Mouse (Mus musculus) lung, postnatal 4 days (tissue): Measurements from ENCODE around the gene Ndp.
A peak's percentile ranks its signal among the peaks of the same experiment; 100 is the strongest.

ENCODE experiments used
- DNase-seq, 2 experiments: peaks; one replicate each; pipeline ENCODE4 v3.0.0; 2021

Ndp gene

DNA sequence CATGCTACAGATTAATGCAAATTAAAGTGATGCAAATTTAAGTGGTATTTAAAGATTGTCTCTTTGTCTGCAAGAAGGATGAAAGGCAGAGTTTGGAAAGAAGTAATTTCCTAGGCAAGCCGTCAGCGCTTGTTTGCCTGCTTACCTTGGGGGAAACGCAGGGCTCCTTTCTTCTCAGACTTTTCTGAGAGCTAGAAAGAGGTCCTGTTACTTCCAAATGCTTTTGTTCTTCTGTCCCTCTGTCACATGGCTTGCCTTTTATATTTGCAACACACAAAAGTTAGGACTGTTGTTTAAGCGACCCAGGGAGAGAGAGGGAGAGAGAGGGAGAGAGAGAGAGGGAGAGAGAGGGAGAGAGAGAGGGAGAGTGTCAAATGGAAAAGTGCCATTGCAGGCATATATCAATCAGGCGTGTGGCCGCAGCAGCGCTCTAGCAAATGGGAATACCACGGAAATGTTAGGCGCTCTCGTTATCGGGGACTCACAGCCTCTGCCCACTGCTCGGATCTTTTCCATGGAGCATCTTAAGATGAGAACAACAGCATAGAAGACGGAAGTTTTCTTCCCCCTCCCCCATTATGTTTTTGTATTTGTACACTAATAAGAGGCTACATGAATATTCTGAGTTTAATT is at the start of gene Ndp:
Gene Ndp (minus strand): TSS at position 534 of the 633 bp plus-strand sequence.
- no peak for DNase-seq

DNA sequence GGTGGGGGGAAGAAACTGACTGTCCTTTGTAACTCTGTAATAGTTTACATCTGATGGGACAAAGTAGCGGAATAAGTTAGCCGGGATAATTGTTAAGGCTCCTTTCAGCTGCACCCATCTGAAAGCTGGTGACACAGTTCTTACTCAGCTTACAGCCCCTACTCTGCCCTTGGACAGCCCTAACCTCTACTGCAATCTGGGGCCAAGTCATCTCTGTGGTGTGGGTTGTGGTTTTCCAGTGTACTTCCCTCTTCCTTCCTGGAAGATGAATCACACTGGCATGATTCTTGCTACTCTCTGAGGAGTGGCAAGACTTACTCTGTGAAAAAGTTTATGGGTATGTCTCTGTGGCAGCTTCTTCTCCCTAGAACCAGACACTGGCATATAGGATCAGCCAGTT is 43.2 kb upstream of the Ndp start:
- DNase-seq: no peak

DNA sequence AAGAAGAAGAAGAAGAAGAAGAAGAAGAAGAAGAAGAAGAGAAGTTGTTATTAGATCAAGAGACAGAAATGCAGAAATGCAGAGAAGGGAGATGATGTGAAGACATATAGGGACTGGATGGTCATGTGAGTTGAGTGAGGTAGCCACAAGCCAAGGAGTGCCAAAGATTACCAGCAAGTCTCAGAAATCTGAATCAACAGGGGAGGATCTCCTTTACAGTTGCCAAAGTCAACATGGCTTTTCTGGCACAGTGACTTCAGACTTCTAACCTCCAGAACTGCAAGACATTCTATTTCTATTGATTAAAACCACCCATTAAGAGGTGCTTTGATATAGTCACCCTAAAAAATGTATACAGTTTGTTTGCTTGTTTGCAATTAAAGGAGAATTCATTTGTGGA is 6.4 kb upstream of the Ndp start:
- no peak for DNase-seq

DNA sequence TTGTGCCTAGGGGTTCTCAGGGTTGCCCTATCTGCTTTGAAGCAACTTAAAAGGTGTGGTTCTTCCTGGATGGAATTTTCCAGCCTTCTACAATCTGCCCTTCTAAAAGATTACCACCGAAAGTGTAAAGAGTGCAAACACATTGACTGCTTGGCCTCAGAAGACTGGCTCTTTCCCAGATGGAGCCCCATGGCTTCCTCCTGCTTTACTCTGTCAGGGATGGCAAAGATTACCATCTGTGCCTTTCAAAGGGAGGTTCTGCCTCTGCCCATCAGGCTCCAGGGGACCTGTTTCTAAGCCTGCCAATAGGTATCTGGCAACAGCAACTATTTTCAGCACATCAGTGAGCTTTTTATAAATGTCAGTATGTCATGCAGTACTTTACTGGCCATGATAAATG is 1.5 kb upstream of the Ndp start:
- DNase-seq: no peak

DNA sequence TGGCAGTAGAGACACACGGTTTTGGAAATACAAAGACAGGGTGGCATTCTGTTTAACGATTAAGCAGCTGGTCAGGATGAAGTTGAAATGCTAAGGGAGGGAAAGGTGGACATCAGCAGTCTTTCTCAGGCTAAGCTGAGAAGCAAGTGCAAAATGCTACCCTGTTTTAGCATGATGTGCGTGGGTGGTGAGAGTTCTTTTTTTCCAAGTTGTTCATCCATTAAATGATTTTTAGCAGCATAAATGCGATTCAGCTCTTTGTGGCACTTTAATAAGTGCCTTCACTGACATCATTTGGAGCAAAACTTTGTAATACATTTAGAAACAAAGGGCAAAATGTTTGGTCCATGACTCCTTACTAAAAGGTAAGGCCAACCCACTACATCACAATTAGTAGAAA is 337 bp upstream of the Ndp start:
- no peak for DNase-seq

DNA sequence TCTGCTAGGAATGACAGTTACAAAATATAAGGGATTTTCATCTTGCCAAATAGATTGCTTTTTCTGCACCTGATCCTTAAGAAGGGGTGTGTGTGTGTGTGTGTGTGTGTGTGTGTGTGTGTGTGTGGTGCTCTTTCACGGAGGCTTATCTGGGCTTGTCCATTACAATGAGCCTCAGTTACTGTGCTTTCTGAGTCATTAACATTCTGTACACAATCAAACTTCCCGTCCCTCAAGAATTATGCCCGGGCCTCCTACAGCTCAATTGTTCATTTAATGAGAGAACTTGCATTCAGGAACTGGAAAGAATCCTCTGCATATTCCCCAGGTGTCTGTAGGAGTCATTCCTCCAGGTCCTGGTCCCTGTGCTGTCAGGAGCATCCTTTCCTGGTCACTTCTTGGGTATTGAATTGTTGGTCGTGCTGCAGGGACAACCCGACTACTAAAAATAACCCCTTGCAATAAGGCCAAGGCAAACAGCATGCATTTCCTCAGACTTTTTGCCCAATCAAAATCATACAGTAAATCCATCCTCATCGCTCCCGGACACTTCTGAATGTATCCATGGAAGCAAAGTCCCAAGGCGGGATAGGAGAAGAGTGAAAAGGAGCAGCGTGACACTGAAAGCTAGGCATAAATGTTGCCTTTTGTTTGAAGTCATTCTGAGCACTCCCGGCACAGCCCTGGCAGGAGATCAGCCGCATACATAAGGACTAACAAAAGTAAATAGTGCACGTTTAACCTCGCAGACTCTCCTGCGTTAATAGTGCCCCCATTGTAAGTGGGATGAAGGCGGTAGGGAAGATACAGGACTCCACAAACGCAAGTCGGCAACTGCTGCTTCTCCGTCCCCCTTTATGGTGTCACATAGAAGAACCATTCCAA is 1.1 kb downstream of the Ndp start:
- no peak for DNase-seq

DNA sequence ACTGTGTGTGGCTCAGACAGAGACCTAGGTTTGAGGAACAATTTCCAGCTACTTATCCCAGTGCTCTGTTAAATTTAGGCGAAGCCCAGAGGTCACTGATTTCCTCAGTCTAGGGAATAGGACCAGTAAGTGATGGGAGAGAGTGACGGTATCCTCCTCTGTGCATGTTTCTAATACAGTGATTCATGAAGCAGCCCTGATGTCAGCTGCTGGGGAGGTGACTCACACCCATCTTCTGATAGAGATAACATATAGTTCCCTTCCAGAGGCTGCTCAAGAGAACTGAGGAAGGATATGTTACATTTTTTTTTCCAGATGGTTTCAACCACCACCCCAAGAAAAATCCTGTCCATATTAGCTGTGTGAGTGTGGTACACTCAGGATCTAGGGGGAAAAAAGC is 2.9 kb downstream of the Ndp start:
- no peak for DNase-seq

DNA sequence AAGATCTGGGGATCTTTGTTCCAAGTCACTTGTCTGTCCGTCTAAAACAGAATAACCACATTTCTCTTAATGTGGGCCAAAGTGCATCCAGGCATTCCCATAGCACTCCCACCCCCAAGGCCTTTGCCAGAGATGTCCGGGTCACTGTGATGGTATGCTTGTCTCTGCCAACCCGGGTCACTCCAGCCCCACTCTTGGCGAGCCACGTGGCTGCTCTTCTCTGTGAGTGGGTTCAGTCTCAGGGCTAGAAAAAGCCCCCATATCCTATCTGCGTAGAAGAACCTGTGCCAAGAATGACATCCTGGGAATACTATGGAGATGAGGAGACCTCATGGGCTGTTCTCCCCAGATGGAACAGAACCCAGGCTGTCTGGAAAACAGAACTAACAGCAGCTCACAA is 4.0 kb downstream of the Ndp start:
- peak; percentile 9 to 47 for DNase-seq

DNA sequence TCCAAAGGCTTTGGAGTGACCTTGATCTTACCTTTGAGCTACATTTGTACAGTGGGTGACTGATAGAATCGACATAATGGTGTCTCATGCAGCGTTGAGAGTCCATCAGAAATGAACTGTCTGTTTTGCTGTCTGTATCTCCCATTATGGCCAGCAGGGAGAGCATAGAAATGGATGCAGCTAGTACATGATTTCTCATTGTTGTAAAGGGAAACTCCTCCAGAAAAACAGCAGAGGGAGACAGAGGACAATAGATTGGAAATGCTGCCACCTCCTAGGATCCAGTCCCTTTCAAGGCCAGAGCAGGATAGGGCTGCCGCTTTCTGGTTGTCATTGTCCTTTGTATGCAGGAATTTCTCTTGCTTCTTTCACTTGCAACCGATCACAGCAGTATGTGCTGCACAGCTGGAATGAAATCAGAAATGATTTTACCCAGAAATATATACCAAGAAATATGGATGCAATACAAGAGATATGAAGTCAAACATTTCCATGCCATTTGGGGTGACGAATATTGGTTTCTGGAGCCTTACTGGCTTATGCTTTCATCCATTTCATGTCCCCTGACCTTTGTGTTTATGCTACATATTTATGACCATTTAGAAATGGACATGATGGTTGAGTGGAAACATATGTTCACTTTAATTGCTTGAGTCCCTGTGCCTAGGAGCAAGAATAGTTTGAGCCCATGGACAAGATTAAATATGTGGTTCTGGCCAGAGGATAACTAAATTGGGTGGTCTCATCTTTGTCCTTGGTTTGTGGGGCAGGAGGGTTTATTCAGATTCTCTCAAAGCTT is 17.0 kb downstream of the Ndp start:
- DNase-seq: peak in 1 of 2 experiments; percentile 33

DNA sequence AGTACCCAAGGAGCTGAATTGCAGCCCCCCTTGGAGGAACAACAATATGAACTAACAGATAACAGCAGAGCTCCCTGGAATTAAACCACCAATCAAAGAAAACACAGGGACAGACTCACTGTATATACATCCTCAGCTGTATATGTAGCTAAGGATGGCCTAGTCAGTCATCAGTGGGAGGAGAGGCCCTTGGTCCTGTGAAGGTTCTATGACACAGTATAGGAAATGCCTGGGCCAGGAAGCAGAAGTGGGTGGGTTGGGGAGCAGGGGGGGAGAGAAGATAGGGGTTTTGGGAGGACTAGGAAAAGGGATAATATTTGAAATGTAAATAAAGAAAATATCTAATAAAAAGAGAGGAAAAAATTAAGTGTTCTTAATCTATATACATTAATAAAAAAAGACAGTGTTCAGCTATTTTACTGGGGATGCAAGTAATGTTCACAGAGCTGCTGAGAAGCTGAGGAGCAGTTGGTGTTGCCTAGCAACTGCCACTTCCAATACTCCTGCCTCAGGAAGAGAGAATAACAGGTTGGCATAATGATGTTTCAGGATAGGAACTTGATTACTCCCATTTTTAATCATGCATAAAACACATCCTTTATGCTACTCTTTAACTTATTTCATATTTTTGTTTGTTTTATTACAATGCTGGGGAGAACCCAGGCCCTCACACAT is 43.8 kb downstream of the Ndp start:
- no peak for DNase-seq

- DNase-seq: no peak
These were observed 51.3 kb downstream of the Ndp start for GRCm38 (mm10) chrX:16860244-16860643.

- DNase-seq: no peak
These were observed 65.5 kb downstream of the Ndp start for GRCm38 (mm10) chrX:16846034-16846433.

GRCm38 (mm10) chrX:16841443-16841842 is 70.1 kb downstream of the Ndp start:
- DNase-seq: no peak

DNA sequence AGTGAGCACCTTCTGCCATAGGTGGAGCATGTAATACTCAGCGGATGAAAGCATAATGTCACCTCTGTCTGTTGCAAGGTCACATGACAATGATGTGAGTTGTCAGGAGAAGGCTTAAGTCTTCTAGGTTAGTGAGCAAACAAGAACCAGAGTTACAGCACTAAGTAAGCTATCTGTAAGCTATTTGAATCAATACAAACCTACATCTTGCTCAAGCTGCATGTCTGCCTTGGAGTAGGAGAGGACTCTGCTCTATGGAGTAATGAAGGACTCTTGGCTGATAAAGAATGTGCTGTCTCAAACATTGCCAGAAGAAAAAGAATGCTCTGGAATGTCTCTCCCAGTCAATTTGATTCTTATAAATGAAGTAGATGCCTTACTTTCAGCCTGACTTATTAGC is 74.3 kb downstream of the Ndp start:
- DNase-seq: no peak

DNA sequence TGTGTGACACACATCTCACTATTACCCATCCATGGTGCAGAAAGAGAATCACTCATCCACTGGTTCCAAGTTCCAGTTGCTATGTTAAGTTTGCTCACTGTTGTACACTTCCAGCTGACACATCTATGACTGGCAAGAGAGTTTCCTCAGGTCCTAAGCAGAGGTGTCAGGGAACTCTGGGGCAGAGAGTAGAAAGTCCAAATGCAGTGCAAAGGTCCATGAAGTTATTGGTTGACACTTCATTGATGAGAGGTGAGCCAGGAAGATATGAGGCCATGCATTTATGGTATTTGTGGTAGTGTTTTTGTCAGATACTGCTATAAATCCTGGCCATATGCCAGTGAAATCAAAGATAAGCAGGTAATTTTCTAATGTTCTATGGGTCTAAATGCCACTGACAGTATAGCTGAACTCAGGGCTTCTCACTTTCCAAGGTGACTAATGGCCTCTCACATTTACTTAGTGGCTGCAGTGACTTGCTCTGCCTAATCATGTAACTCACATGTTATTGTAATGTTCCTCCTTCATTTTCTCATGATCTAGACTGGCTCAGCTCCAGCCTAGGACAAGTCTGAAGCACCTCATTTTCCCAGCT is 75.0 kb downstream of the Ndp start:
- DNase-seq: no peak
